Mouse (Mus musculus) heart, embryonic 11.5 days (tissue): ENCODE measurements at regions not wholly inside any gene's neighbourhood (a gene's known extent, or its start where the extent isn't known, plus 50 kb on each side); places are given as distances from the start of the nearest gene placed in this dataset.

Experiments used
- ATAC-seq: fragments of 200-750 bp; cut with Nextera tagmentation; replicated peaks from 2 replicates; pipeline ENCODE4 v1.8.0; 2017; ENCODE audit warnings: moderate library complexity; ENCODE audit not compliant: insufficient number of reproducible peaks, low FRiP score, low TSS enrichment
- H3K27ac ChIP-seq: fragments of 300-500 bp; sonication (generic); 2 replicates; pipeline ENCODE4 v1.5.1; 2014; ENCODE audit warnings: mild to moderate bottlenecking, low read depth, low read length
- H3K27me3 ChIP-seq: fragments of 300-500 bp; sonication (generic); 2 replicates; pipeline ENCODE4 v1.6.1; 2014; ENCODE audit warnings: mild to moderate bottlenecking, low read length, mixed read lengths; ENCODE audit not compliant: control insufficient read depth, insufficient read depth
- H3K36me3 ChIP-seq: fragments of 300-500 bp; sonication (generic); 2 replicates; pipeline ENCODE4 v1.6.1; 2014; ENCODE audit warnings: mild to moderate bottlenecking, low read length, moderate library complexity, mixed read lengths; ENCODE audit not compliant: control insufficient read depth, insufficient read depth
- H3K4me1 ChIP-seq: fragments of 300-500 bp; sonication (generic); 2 replicates; pipeline ENCODE4 v1.6.1; 2014; ENCODE audit warnings: low read length; ENCODE audit not compliant: control insufficient read depth, insufficient read depth
- H3K4me2 ChIP-seq: fragments of 300-500 bp; sonication (generic); 2 replicates; pipeline ENCODE4 v1.6.1; 2014; ENCODE audit warnings: mild to moderate bottlenecking, moderate library complexity
- H3K4me3 ChIP-seq: fragments of 300-500 bp; sonication (generic); 2 replicates; pipeline ENCODE4 v1.5.1; 2014; ENCODE audit warnings: low read depth, low read length
- H3K9ac ChIP-seq: fragments of 300-500 bp; sonication (generic); 2 replicates; pipeline ENCODE4 v1.6.1; 2014; ENCODE audit warnings: mild to moderate bottlenecking, low read depth, low read length, moderate library complexity
- H3K9me3 ChIP-seq: fragments of 300-500 bp; sonication (generic); replicated peaks from 2 replicates; pipeline ENCODE4 v1.6.1; 2016; ENCODE audit warnings: low read length; ENCODE audit not compliant: control insufficient read depth
- WGBS: fragments of 180-500 bp; shearing (Covaris S2); extraction: QIAGEN DNeasy Blood & Tissue Kit; methylation state at CpG from one replicate; pipeline ENCODE4 v1.1.7; 2014; ENCODE audit not compliant: insufficient replicate concordance; 5-methylcytosine and 5-hydroxymethylcytosine counted together

GRCm38 (mm10) chr3:120123155-120123554 lies 338.9 kb upstream of the Ptbp2 start:
- 81% methylated on average over 3 of the region's 3 CpGs for WGBS
- no peaks in the 10 kb centered on the region for H3K27me3 ChIP-seq

GRCm38 (mm10) chr3:120083171-120083932 lies 299.1 kb upstream of the Ptbp2 start:
- Histone ChIP-seq H3K27ac (no peak overlapping the region), H3K36me3 (no peaks in the 10 kb centered on the region), H3K4me1 (no peaks in the 10 kb centered on the region), H3K4me2 (no peak overlapping the region), H3K4me3 (no peak overlapping the region), H3K9ac (no peak overlapping the region), H3K27me3 (no peaks in the 10 kb centered on the region), H3K9me3 (no peaks in the 10 kb centered on the region)
- WGBS: 76% methylated on average over 7 of the region's 7 CpGs
- no peak for ATAC-seq

More at GRCm38 (mm10) chr3:120123155-120123554, 338.9 kb upstream of the Ptbp2 start:
- no peak overlapping the region for H3K4me2 ChIP-seq
- no peak overlapping the region for H3K4me3 ChIP-seq
- no peak for ATAC-seq
- no peaks in the 10 kb centered on the region for H3K4me1 ChIP-seq
- H3K36me3 ChIP-seq: no peaks in the 10 kb centered on the region
- no peak overlapping the region for H3K27ac ChIP-seq
- no peaks in the 10 kb centered on the region for H3K9me3 ChIP-seq
- no peak overlapping the region for H3K9ac ChIP-seq

GRCm38 (mm10) chr3:120073528-120073927 lies 289.3 kb upstream of the Ptbp2 start:
- Histone ChIP-seq H3K4me2 (no peak overlapping the region), H3K4me1 (no peaks in the 10 kb centered on the region), H3K9me3 (no peaks in the 10 kb centered on the region), H3K27ac (no peak overlapping the region), H3K27me3 (no peaks in the 10 kb centered on the region), H3K4me3 (no peak overlapping the region), H3K36me3 (no peaks in the 10 kb centered on the region), H3K9ac (no peak overlapping the region)
- no peak for ATAC-seq
- 29% methylated on average over 1 of the region's 1 CpGs for WGBS

- H3K9me3 ChIP-seq: no peaks in the 10 kb centered on the region
- H3K4me2 ChIP-seq: no peak overlapping the region
- 78% methylated on average over 6 of the region's 6 CpGs for WGBS
- no peaks in the 10 kb centered on the region for H3K27me3 ChIP-seq
- H3K4me1 ChIP-seq: no peaks in the 10 kb centered on the region
- no peak overlapping the region for H3K27ac ChIP-seq
- no peak for ATAC-seq
- no peak overlapping the region for H3K4me3 ChIP-seq
- H3K9ac ChIP-seq: no peak overlapping the region
- H3K36me3 ChIP-seq: no peaks in the 10 kb centered on the region
Observed at GRCm38 (mm10) chr3:120065714-120066113, 281.4 kb upstream of the Ptbp2 start.

- 30% methylated on average over 5 of the region's 5 CpGs for WGBS
- no peak overlapping the region for H3K4me3 ChIP-seq
- 0 out of 2 replicates have a peak overlapping the region, but pooled peaks have one; percentile 5 for H3K27ac ChIP-seq
- no peak for ATAC-seq
- no peak overlapping the region for H3K9ac ChIP-seq
- no peaks in the 10 kb centered on the region for H3K36me3 ChIP-seq
- no peaks in the 10 kb centered on the region for H3K4me1 ChIP-seq
- H3K4me2 ChIP-seq: no peak overlapping the region
- no peaks in the 10 kb centered on the region for H3K9me3 ChIP-seq
- H3K27me3 ChIP-seq: no peaks in the 10 kb centered on the region
Observed at GRCm38 (mm10) chr3:120064854-120065480, 280.7 kb upstream of the Ptbp2 start.

GRCm38 (mm10) chr3:120062264-120062663 lies 278.0 kb upstream of the Ptbp2 start:
- no peak for ATAC-seq
- 78% methylated on average over 5 of the region's 5 CpGs for WGBS
- H3K9ac ChIP-seq: no peak overlapping the region

GRCm38 (mm10) chr3:120059959-120060358 lies 275.7 kb upstream of the Ptbp2 start:
- no peaks in the 10 kb centered on the region for H3K4me1 ChIP-seq
- H3K36me3 ChIP-seq: no peaks in the 10 kb centered on the region
- peak overlapping the region; percentile 56 for H3K4me2 ChIP-seq
- no peaks in the 10 kb centered on the region for H3K9me3 ChIP-seq
- H3K9ac ChIP-seq: 0 out of 2 replicates have a peak overlapping the region, but pooled peaks have one; percentile 43
- no peak overlapping the region for H3K27ac ChIP-seq
- ATAC-seq: no peak
- H3K27me3 ChIP-seq: no peaks in the 10 kb centered on the region
- H3K4me3 ChIP-seq: 0 out of 2 replicates have a peak overlapping the region, but pooled peaks have one; percentile 8
- 36% methylated on average over 11 of the region's 11 CpGs for WGBS

More at GRCm38 (mm10) chr3:120062264-120062663, 278.0 kb upstream of the Ptbp2 start:
- H3K36me3 ChIP-seq: no peaks in the 10 kb centered on the region
- H3K4me2 ChIP-seq: no peak overlapping the region
- no peaks in the 10 kb centered on the region for H3K9me3 ChIP-seq
- no peaks in the 10 kb centered on the region for H3K4me1 ChIP-seq
- H3K27ac ChIP-seq: no peak overlapping the region
- H3K27me3 ChIP-seq: no peaks in the 10 kb centered on the region
- no peak overlapping the region for H3K4me3 ChIP-seq

GRCm38 (mm10) chr3:120055216-120056154 lies 271.2 kb upstream of the Ptbp2 start:
- WGBS: 65% methylated on average over 8 of the region's 8 CpGs
- Histone ChIP-seq H3K4me2 (no peak overlapping the region), H3K4me1 (no peaks in the 10 kb centered on the region), H3K27me3 (no peaks in the 10 kb centered on the region), H3K27ac (no peak overlapping the region), H3K9me3 (no peaks in the 10 kb centered on the region), H3K9ac (no peak overlapping the region), H3K4me3 (no peak overlapping the region), H3K36me3 (no peaks in the 10 kb centered on the region)
- ATAC-seq: no peak
